Mouse (Mus musculus): ENCODE measurements around the gene Spout1. TPM values are rescaled to one million over a fixed set of nuclear protein-coding genes. Genes with fewer than 3 reads are reported as not detected.

Spout1 gene
- polyA plus RNA-seq, 1 experiment from 2014 or later: 43.4 TPM

- H3K27me3 ChIP-seq (ENCODE audit: control insufficient read depth, insufficient read depth, low read length): no peaks in the 10 kb centered on the region
- H3K4me2 ChIP-seq: no peak overlapping the region
- no peak overlapping the region for H3K4me3 ChIP-seq (ENCODE audit: low read depth, low read length)
- H3K9me3 ChIP-seq (replicated peaks; ENCODE audit: control insufficient read depth, low read length): no peaks in the 10 kb centered on the region
- WGBS (ENCODE audit: insufficient replicate concordance): 73% methylated on average over 4 of the region's 4 CpGs
- no peaks in the 10 kb centered on the region for H3K36me3 ChIP-seq (ENCODE audit: control insufficient read depth, insufficient read depth, low read length)
- peaks cover 4% of the 10 kb centered on the region for H3K4me1 ChIP-seq (ENCODE audit: control insufficient read depth, insufficient read depth, low read length)
- H3K27ac ChIP-seq (ENCODE audit: low read depth, low read length): no peak overlapping the region
- no peak overlapping the region for H3K9ac ChIP-seq (ENCODE audit: low read depth, low read length)
- no peak for ATAC-seq (replicated peaks; ENCODE audit: insufficient number of reproducible peaks, low FRiP score, low TSS enrichment)
Measured at GRCm38 (mm10) chr2:30207401-30207800, 29.1 kb upstream of the Spout1 start.

GRCm38 (mm10) chr2:30205629-30206357 lies 27.5 kb upstream of the Spout1 start, which contains the start of gene Kyat1:
Gene Kyat1, minus strand, starts transcription at chr2:30205847.
- peak within 1 kb of the TSS; percentile 83 for H3K4me3 ChIP-seq (ENCODE audit: low read depth, low read length)
- H3K4me1 ChIP-seq (ENCODE audit: control insufficient read depth, insufficient read depth, low read length): peaks cover 4% of the 10 kb centered on the region
- WGBS (ENCODE audit: insufficient replicate concordance): under 1% methylated on average over 44 of the region's 44 CpGs
- peak within 1 kb of the TSS; percentile 90 for H3K27ac ChIP-seq (ENCODE audit: low read depth, low read length)
- H3K27me3 ChIP-seq (ENCODE audit: control insufficient read depth, insufficient read depth, low read length): no peaks in the 10 kb centered on the region
- peak within 1 kb of the TSS; percentile 82 for H3K9ac ChIP-seq (ENCODE audit: low read depth, low read length)
- no peaks in the 10 kb centered on the region for H3K9me3 ChIP-seq (replicated peaks; ENCODE audit: control insufficient read depth, low read length)
- no peaks in the 10 kb centered on the region for H3K36me3 ChIP-seq (ENCODE audit: control insufficient read depth, insufficient read depth, low read length)
- peak; percentile 87 for ATAC-seq (replicated peaks; ENCODE audit: insufficient number of reproducible peaks, low FRiP score, low TSS enrichment)
- H3K4me2 ChIP-seq: peak within 1 kb of the TSS; percentile 90

GRCm38 (mm10) chr2:30205255-30205628 lies 27.0 kb upstream of the Spout1 start:
- Histone ChIP-seq H3K36me3 (ENCODE audit: control insufficient read depth, insufficient read depth, low read length) (no peaks in the 10 kb centered on the region), H3K4me1 (ENCODE audit: control insufficient read depth, insufficient read depth, low read length) (peaks cover 7% of the 10 kb centered on the region), H3K27ac (ENCODE audit: low read depth, low read length) (peak overlapping the region; percentile 90), H3K4me2 (peak overlapping the region; percentile 90), H3K4me3 (ENCODE audit: low read depth, low read length) (peak overlapping the region; percentile 83), H3K9me3 (replicated peaks; ENCODE audit: control insufficient read depth, low read length) (no peaks in the 10 kb centered on the region), H3K27me3 (ENCODE audit: control insufficient read depth, insufficient read depth, low read length) (no peaks in the 10 kb centered on the region), H3K9ac (ENCODE audit: low read depth, low read length) (peak overlapping the region; percentile 82)
- WGBS (ENCODE audit: insufficient replicate concordance): 2% methylated on average over 13 of the region's 13 CpGs
- ATAC-seq (replicated peaks; ENCODE audit: insufficient number of reproducible peaks, low FRiP score, low TSS enrichment): no peak

GRCm38 (mm10) chr2:30203439-30203838 lies 25.2 kb upstream of the Spout1 start:
- H3K9me3 ChIP-seq (replicated peaks; ENCODE audit: control insufficient read depth, low read length): no peaks in the 10 kb centered on the region
- no peak overlapping the region for H3K4me2 ChIP-seq
- H3K27me3 ChIP-seq (ENCODE audit: control insufficient read depth, insufficient read depth, low read length): no peaks in the 10 kb centered on the region
- H3K4me1 ChIP-seq (ENCODE audit: control insufficient read depth, insufficient read depth, low read length): peaks cover 8% of the 10 kb centered on the region
- no peaks in the 10 kb centered on the region for H3K36me3 ChIP-seq (ENCODE audit: control insufficient read depth, insufficient read depth, low read length)
- no peak overlapping the region for H3K27ac ChIP-seq (ENCODE audit: low read depth, low read length)
- ATAC-seq (replicated peaks; ENCODE audit: insufficient number of reproducible peaks, low FRiP score, low TSS enrichment): no peak
- 70% methylated on average over 7 of the region's 7 CpGs for WGBS (ENCODE audit: insufficient replicate concordance)
- no peak overlapping the region for H3K4me3 ChIP-seq (ENCODE audit: low read depth, low read length)
- H3K9ac ChIP-seq (ENCODE audit: low read depth, low read length): no peak overlapping the region

GRCm38 (mm10) chr2:30200388-30200925 lies 22.2 kb upstream of the Spout1 start:
- Histone ChIP-seq H3K9ac (ENCODE audit: low read depth, low read length) (no peak overlapping the region), H3K36me3 (ENCODE audit: control insufficient read depth, insufficient read depth, low read length) (no peaks in the 10 kb centered on the region), H3K9me3 (replicated peaks; ENCODE audit: control insufficient read depth, low read length) (no peaks in the 10 kb centered on the region), H3K27ac (ENCODE audit: low read depth, low read length) (no peak overlapping the region), H3K27me3 (ENCODE audit: control insufficient read depth, insufficient read depth, low read length) (no peaks in the 10 kb centered on the region), H3K4me3 (ENCODE audit: low read depth, low read length) (no peak overlapping the region), H3K4me2 (no peak overlapping the region), H3K4me1 (ENCODE audit: control insufficient read depth, insufficient read depth, low read length) (peaks cover 4% of the 10 kb centered on the region; the same call in 1 of the 2 replicates)
- 48% methylated on average over 5 of the region's 5 CpGs for WGBS (ENCODE audit: insufficient replicate concordance)
- no peak for ATAC-seq (replicated peaks; ENCODE audit: insufficient number of reproducible peaks, low FRiP score, low TSS enrichment)

- H3K9me3 ChIP-seq (replicated peaks; ENCODE audit: control insufficient read depth, low read length): no peaks in the 10 kb centered on the region
- H3K4me3 ChIP-seq (ENCODE audit: low read depth, low read length): no peak overlapping the region
- no peaks in the 10 kb centered on the region for H3K36me3 ChIP-seq (ENCODE audit: control insufficient read depth, insufficient read depth, low read length)
- no peak overlapping the region for H3K9ac ChIP-seq (ENCODE audit: low read depth, low read length)
- H3K4me1 ChIP-seq (ENCODE audit: control insufficient read depth, insufficient read depth, low read length): peaks cover 4% of the 10 kb centered on the region; the same call in 1 of the 2 replicates
- ATAC-seq (replicated peaks; ENCODE audit: insufficient number of reproducible peaks, low FRiP score, low TSS enrichment): no peak
- 42% methylated on average over 1 of the region's 1 CpGs for WGBS (ENCODE audit: insufficient replicate concordance)
- H3K27ac ChIP-seq (ENCODE audit: low read depth, low read length): no peak overlapping the region
- no peaks in the 10 kb centered on the region for H3K27me3 ChIP-seq (ENCODE audit: control insufficient read depth, insufficient read depth, low read length)
- no peak overlapping the region for H3K4me2 ChIP-seq
Measured at GRCm38 (mm10) chr2:30199984-30200383, 21.7 kb upstream of the Spout1 start.

- no peaks in the 10 kb centered on the region for H3K27me3 ChIP-seq (ENCODE audit: control insufficient read depth, insufficient read depth, low read length)
- H3K4me3 ChIP-seq (ENCODE audit: low read depth, low read length): no peak overlapping the region
- no peak overlapping the region for H3K9ac ChIP-seq (ENCODE audit: low read depth, low read length)
- no peak overlapping the region for H3K4me2 ChIP-seq
- no peak overlapping the region for H3K27ac ChIP-seq (ENCODE audit: low read depth, low read length)
- no peak for ATAC-seq (replicated peaks; ENCODE audit: insufficient number of reproducible peaks, low FRiP score, low TSS enrichment)
- peaks cover 4% of the 10 kb centered on the region; the same call in 1 of the 2 replicates for H3K4me1 ChIP-seq (ENCODE audit: control insufficient read depth, insufficient read depth, low read length)
- H3K9me3 ChIP-seq (replicated peaks; ENCODE audit: control insufficient read depth, low read length): no peaks in the 10 kb centered on the region
- H3K36me3 ChIP-seq (ENCODE audit: control insufficient read depth, insufficient read depth, low read length): no peaks in the 10 kb centered on the region
- WGBS (ENCODE audit: insufficient replicate concordance): 55% methylated on average over 4 of the region's 4 CpGs
Measured at GRCm38 (mm10) chr2:30198021-30198420, 19.8 kb upstream of the Spout1 start.

GRCm38 (mm10) chr2:30194656-30195055 lies 16.4 kb upstream of the Spout1 start:
- Histone ChIP-seq H3K9me3 (replicated peaks; ENCODE audit: control insufficient read depth, low read length) (no peaks in the 10 kb centered on the region), H3K4me3 (ENCODE audit: low read depth, low read length) (no peak overlapping the region), H3K27ac (ENCODE audit: low read depth, low read length) (no peak overlapping the region), H3K9ac (ENCODE audit: low read depth, low read length) (no peak overlapping the region), H3K4me1 (ENCODE audit: control insufficient read depth, insufficient read depth, low read length) (no peaks in the 10 kb centered on the region), H3K36me3 (ENCODE audit: control insufficient read depth, insufficient read depth, low read length) (0 out of 2 replicates have a peak, but pooled peaks cover 2% of the 10 kb centered on the region), H3K27me3 (ENCODE audit: control insufficient read depth, insufficient read depth, low read length) (no peaks in the 10 kb centered on the region), H3K4me2 (no peak overlapping the region)
- WGBS (ENCODE audit: insufficient replicate concordance): 83% methylated on average over 3 of the region's 3 CpGs
- ATAC-seq (replicated peaks; ENCODE audit: insufficient number of reproducible peaks, low FRiP score, low TSS enrichment): no peak

All from heart, embryonic 11.5 days (tissue).